Mouse (Mus musculus) liver, postnatal 0 days (tissue): ENCODE measurements around the gene Gm42715. TPM values are rescaled to one million over a fixed set of nuclear protein-coding genes. Genes with fewer than 3 reads are reported as not detected.
A peak's percentile ranks its signal among the peaks of the same experiment; 100 is the strongest.
"Not testable (repeated sequence)": the region's sequence is repeated elsewhere in the genome, so short reads cannot be mapped to it uniquely, and the experiment has no call there.

Experiments
- ATAC-seq: fragments of 200-750 bp; cut with Nextera tagmentation; 2 replicates; pipeline ENCODE4 v1.8.0; 2017; ENCODE audit warnings: mild to moderate bottlenecking, moderate library complexity
- DNase-seq: peaks from one replicate; pipeline ENCODE4 v3.0.0-alpha.2; 2016
- H3K27ac ChIP-seq: fragments of 300-500 bp; sonication (generic); 2 replicates; pipeline ENCODE4 v1.5.1; 2014; ENCODE audit warnings: antibody characterized with exemption, moderate library complexity, mild to moderate bottlenecking, low read depth
- H3K27me3 ChIP-seq: fragments of 300-500 bp; sonication (generic); 2 replicates; pipeline ENCODE4 v1.6.1; 2014; ENCODE audit warnings: low read length, control low read depth, mixed read lengths; ENCODE audit not compliant: insufficient read depth
- H3K36me3 ChIP-seq: fragments of 300-500 bp; sonication (generic); replicated peaks from 2 replicates; pipeline ENCODE4 v1.6.1; 2014; ENCODE audit warnings: mild to moderate bottlenecking, control low read depth, low read length, moderate library complexity, mixed read lengths; ENCODE audit not compliant: insufficient read depth
- H3K4me1 ChIP-seq: fragments of 300-500 bp; sonication (generic); 2 replicates; pipeline ENCODE4 v1.6.1; 2014; ENCODE audit warnings: antibody characterized with exemption, mild to moderate bottlenecking, control low read depth; ENCODE audit not compliant: insufficient read depth
- H3K4me2 ChIP-seq: fragments of 300-500 bp; sonication (generic); 2 replicates; pipeline ENCODE4 v1.6.1; 2014; ENCODE audit warnings: low read depth, mild to moderate bottlenecking, low read length, moderate library complexity, mixed read lengths
- H3K4me3 ChIP-seq: fragments of 300-500 bp; sonication (generic); 2 replicates; pipeline ENCODE4 v1.5.1; 2014; ENCODE audit warnings: low read depth, low read length
- H3K9ac ChIP-seq: fragments of 300-500 bp; sonication (generic); replicated peaks from 2 replicates; pipeline ENCODE4 v1.6.1; 2014; ENCODE audit warnings: mild to moderate bottlenecking, moderate library complexity
- H3K9me3 ChIP-seq: fragments of 300-500 bp; sonication (generic); 2 replicates; pipeline ENCODE4 v1.6.1; 2016; ENCODE audit warnings: mild to moderate bottlenecking, control low read depth, low read length, mixed read lengths
- CTCF ChIP-seq: sonication (generic); IDR thresholded peaks from 2 replicates; pipeline ENCODE4 v1.5.1; 2016; ENCODE audit warnings: antibody characterized with exemption, low read depth
- EP300 ChIP-seq: IDR thresholded peaks from 2 replicates; pipeline ENCODE4 v1.6.1; 2016; ENCODE audit warnings: antibody characterized with exemption, low read depth, mild to moderate bottlenecking
- WGBS: fragments of 180-500 bp; shearing (Covaris S2); extraction: QIAGEN DNeasy Blood & Tissue Kit; methylation state at CpG from one replicate; pipeline ENCODE4 v1.1.7; 2014; ENCODE audit not compliant: insufficient replicate concordance; 5-methylcytosine and 5-hydroxymethylcytosine counted together
- polyA plus RNA-seq: library from polyadenylated mRNA; unstranded; fragments of >200 nt; fragmentation: Nextera tagmentation; extraction: Ambion mirVana; gene quantifications from 2 replicates; pipeline ENCODE4 v1.2.1, GENCODE M21; 2015

Gm42715 gene
- polyA plus RNA-seq, 1 experiment from 2014 or later, result 4.1 TPM

DNA sequence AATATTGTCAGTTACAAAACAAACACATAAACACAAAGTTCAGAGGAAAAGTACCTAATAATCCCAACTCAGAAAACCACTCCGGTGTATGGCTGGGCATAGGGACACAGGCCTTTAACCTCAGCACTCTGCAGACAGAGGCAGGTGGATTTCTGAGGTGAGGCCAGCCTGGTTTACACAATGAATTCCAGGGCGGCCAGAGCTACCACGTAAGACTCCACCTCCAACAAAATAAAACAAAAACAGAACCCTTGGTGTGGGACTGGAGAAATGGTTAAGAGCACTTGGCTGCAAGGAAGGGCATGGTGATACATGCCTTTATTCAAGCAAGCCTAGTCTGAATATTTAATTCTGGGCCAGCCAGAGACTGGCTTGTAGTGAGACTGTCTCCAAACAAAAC, 27.5 kb upstream of the Gm42715 start:
- DNase-seq, result no peak

DNA sequence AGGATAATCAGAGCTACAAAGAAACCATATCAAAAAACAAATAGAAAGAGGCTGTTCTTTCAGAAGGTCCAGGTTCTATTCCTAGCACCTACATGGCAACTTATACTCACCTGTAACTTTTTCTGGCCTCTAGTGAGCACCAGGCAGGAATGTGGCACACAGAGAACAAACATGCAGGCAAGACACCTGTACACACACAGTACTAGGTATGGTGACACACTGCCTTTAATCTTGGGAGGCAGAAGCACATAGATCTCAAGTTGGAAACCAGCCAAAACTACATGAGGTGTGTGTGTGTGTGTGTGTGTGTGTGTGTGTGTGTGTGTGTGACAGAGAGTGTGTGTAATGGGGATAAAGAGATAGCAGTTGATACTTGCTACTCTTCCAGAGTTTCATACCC, 24.7 kb upstream of the Gm42715 start:
- no peak for ATAC-seq
- peaks cover 32% of the 10 kb centered on the region for H3K36me3 ChIP-seq

More for the DNA sequence above, 27.5 kb upstream of the Gm42715 start:
- WGBS, result 91% methylated on average over 3 of the region's 3 CpGs
- Histone ChIP-seq H3K4me3 (no peak overlapping the region), H3K27me3 (no peaks in the 10 kb centered on the region), H3K4me1 (no peaks in the 10 kb centered on the region), H3K9me3 (no peaks in the 10 kb centered on the region), H3K9ac (no peak overlapping the region), H3K36me3 (peaks cover 57% of the 10 kb centered on the region), H3K27ac (no peak overlapping the region), H3K4me2 (no peak overlapping the region)
- TF ChIP-seq CTCF (no peak), EP300 (no peak)
- ATAC-seq, result no peak

GRCm38 (mm10) chr7:127497382-127497781, 22.0 kb upstream of the Gm42715 start:
- H3K4me1 ChIP-seq, result no peaks in the 10 kb centered on the region
- TF ChIP-seq CTCF (no peak), EP300 (no peak)
- H3K9me3 ChIP-seq, result no peaks in the 10 kb centered on the region
- DNase-seq (no peak), ATAC-seq (peak; percentile 66)
- H3K9ac ChIP-seq, result no peak overlapping the region
- no peak overlapping the region for H3K4me2 ChIP-seq
- no peak overlapping the region for H3K27ac ChIP-seq
- 0 out of 2 replicates have a peak, but pooled peaks cover 7% of the 10 kb centered on the region for H3K36me3 ChIP-seq
- H3K4me3 ChIP-seq, result no peak overlapping the region
- 63% methylated on average over 2 of the region's 2 CpGs for WGBS
- H3K27me3 ChIP-seq, result no peaks in the 10 kb centered on the region

More for the DNA sequence above, 24.7 kb upstream of the Gm42715 start:
- H3K4me2 ChIP-seq, result no peak overlapping the region
- H3K9ac ChIP-seq, result no peak overlapping the region
- no peaks in the 10 kb centered on the region for H3K27me3 ChIP-seq
- no peak for DNase-seq
- no peaks in the 10 kb centered on the region for H3K4me1 ChIP-seq
- TF ChIP-seq EP300 (no peak), CTCF (no peak)
- H3K9me3 ChIP-seq, result no peaks in the 10 kb centered on the region
- H3K4me3 ChIP-seq, result no peak overlapping the region
- H3K27ac ChIP-seq, result no peak overlapping the region

DNA sequence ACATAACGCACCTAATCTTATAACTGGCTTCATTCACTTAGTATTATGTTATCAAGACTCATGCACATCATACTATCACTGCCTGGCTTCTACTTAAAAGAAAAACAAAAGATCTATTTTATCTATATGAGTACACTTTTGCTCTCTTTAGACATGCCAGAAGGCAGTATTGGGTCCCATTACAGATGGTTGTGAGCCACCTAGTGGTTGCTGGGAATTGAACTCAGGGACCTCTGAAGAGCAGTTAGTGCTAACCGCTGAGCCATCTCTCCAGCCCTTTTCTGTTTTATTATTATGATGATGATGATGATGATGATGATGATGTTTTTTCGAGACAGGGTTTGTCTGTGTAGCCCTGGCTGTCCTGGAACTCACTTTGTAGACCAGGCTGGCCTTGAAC, 21.0 kb upstream of the Gm42715 start:
- no peaks in the 10 kb centered on the region for H3K9me3 ChIP-seq
- H3K36me3 ChIP-seq, result 0 out of 2 replicates have a peak, but pooled peaks cover 5% of the 10 kb centered on the region
- no peak overlapping the region for H3K4me2 ChIP-seq
- no peak overlapping the region for H3K4me3 ChIP-seq
- no peaks in the 10 kb centered on the region for H3K27me3 ChIP-seq
- no peak overlapping the region for H3K27ac ChIP-seq
- H3K4me1 ChIP-seq, result no peaks in the 10 kb centered on the region
- TF ChIP-seq EP300 (no peak), CTCF (peak; percentile 78)
- ATAC-seq (no peak), DNase-seq (peak; percentile 39)
- no peak overlapping the region for H3K9ac ChIP-seq
- 39% methylated on average over 3 of the region's 3 CpGs for WGBS

GRCm38 (mm10) chr7:127508291-127508690, 11.1 kb upstream of the Gm42715 start:
- TF ChIP-seq EP300 (no peak), CTCF (no peak)
- DNase-seq (no peak), ATAC-seq (no peak)
- Histone ChIP-seq H3K9me3 (no peaks in the 10 kb centered on the region), H3K4me3 (no peak overlapping the region), H3K4me2 (no peak overlapping the region), H3K4me1 (no peaks in the 10 kb centered on the region; the same call in 1 of the 2 replicates), H3K36me3 (no peaks in the 10 kb centered on the region), H3K9ac (no peak overlapping the region), H3K27ac (no peak overlapping the region), H3K27me3 (no peaks in the 10 kb centered on the region)
- WGBS, result 85% methylated on average over 3 of the region's 3 CpGs

DNA sequence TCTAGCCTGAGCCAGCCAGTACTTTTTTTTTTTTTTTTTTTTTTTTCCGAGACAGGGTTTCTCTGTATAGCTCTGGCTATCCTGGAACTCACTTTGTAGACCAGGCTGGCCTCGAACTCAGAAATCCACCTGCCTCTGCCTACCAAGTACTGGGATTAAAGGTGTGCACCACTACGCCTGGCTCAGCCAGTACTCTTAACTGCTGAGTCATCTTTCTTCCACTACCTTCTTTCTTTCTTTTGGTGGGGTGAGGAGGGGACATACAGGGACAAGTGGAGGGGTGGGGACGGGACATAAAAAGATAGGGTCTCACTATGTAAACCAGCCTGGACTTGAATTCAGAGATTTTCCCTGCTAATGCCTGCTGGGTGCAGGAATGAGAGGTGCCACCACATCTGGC, 9.6 kb upstream of the Gm42715 start:
- H3K9ac ChIP-seq, H3K27me3 ChIP-seq, H3K36me3 ChIP-seq, H3K4me1 ChIP-seq, H3K4me3 ChIP-seq, ATAC-seq, H3K9me3 ChIP-seq, H3K4me2 ChIP-seq, DNase-seq, H3K27ac ChIP-seq: not testable (repeated sequence)
- WGBS, result 59% methylated on average over 3 of the region's 4 CpGs

GRCm38 (mm10) chr7:127511241-127511640, 8.1 kb upstream of the Gm42715 start:
- Histone ChIP-seq H3K4me3 (peak overlapping the region; percentile 97), H3K4me1 (peaks cover 9% of the 10 kb centered on the region), H3K9ac (no peak overlapping the region), H3K4me2 (peak overlapping the region; percentile 92), H3K27me3 (no peaks in the 10 kb centered on the region), H3K9me3 (no peaks in the 10 kb centered on the region), H3K27ac (peak overlapping the region; percentile 98), H3K36me3 (peaks cover 14% of the 10 kb centered on the region)
- TF ChIP-seq CTCF, result 0 out of 2 replicates have a peak, but pooled peaks have one; percentile 21
- TF ChIP-seq EP300, result no peak
- 41% methylated on average over 8 of the region's 8 CpGs for WGBS
- DNase-seq (no peak), ATAC-seq (no peak)
